Mouse (Mus musculus) cerebellum, adult (tissue): ENCODE measurements around the gene Sspn.

Experiments
- ATAC-seq: cut with Nextera tagmentation; 2 replicates; pipeline ENCODE4 v1.9.2; 2017; ENCODE audit warnings: mild to moderate bottlenecking, moderate library complexity, mixed read lengths; ENCODE audit not compliant: insufficient number of reproducible peaks, low FRiP score, low TSS enrichment

Gene Sspn

DNA sequence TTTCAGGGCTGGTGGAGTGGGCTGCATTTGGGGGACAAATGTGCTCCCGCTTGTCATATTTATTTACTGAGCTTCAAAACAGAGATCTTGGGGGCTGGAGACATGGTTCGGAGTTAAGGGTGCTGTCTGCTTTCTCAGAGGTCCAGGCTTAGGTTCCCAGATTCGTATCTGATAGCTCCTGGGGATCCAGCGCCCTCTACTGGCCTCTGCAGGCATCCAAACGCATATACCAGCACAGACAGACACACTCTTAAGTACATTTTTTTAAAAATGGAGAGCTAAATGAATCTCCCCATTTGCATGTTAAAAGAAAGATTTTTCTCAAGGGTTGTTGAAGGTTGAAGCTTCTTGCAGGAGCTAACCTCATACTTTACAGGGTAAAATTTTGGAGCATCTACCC, 38.1 kb downstream of the Sspn start:
- ATAC-seq, result no peak

DNA sequence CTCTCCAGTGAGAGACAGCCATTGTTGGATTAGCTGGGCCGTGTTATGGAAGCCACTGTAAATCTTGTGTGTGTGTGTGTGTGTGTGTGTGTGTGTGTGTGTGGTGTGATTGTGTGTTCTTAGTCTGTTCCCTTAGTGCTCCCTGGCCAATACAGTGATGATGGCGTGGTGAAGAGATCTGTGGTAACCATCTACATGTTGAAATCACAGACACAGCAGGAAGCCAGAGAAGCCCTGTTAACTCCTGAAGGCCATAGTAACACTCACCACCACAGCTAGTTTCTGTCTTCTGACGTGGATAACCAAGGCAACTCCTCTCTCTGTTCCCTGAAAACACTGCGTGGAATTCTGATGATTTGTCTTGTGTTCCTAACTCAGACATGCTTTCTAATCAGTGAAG, 40.7 kb downstream of the Sspn start:
- no peak for ATAC-seq

DNA sequence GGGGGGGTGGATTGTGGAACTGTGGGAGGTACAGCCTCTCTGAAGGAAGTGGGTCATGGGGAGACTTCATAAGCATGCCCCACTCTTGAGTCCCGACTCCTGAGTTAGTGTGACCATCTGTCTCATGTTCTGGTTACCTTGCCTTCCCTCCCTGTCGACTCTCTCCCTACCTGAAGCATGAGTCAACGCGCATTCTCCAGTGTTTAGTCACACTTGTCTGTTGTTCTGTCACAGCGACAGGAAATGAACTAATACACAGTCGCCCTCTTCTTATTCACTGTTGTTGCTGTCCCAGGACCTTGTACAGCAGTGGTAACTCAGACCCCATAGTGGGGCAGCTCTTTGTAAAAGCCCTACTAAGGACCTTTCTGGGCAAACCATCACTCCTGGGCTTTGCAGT, 41.4 kb downstream of the Sspn start:
- no peak for ATAC-seq

DNA sequence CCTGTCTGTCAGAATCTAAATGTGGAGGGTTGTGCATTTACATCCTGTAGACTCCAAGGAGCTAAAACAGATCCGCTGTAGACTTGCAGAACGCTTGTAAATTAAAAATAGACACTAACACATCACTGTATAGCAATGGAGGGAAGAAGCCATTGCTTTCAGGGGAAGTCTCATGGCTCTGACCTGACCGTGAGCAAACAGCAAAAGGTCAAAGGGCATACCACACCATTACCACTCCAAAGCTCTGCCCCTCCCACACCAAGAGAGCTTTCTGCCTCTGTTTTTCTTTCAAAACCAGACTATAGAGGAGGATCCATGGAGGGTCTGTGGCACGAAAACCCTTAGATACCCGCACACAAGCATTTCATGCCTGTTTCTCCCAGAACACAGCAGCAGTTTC, 41.9 kb downstream of the Sspn start:
- ATAC-seq, result no peak

DNA sequence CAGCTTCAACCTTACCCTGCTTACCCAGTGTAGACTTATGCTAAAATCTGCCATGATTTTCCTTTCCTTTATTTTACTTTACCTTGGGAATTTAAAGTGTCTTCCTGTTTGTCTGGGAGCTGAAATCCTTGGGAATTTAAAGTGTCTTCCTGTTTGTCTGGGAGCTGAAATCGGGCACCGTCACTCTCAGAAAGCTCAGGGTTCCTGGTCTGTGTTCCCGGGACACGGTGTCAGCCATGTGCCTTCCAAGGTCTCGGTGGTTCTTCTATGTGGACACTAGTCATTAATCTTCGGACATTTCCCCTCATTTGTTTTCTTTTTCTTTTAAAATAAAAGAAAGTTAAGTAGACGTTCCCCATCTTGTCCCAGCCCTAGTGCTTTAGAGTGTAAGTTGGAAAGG, 43.3 kb downstream of the Sspn start:
- no peak for ATAC-seq

DNA sequence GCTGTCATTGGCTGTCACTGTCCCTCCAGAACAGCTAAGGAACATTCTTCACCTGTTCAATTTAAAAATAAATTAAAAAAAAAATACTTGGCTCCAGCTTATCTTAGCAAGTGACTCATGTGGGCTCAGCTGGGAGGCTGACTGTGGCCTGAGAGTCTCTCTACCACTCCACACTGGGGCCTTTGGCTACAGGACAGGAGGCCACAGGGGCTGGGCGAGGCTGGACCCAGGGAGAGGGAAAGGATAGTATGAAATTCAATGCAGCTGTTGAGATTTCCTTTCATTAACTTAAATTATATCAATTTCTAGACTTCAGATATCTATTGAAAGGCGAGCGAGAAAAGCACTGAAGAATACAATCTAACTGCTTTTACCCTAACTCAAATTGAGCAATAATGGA, 45.9 kb downstream of the Sspn start:
- no peak for ATAC-seq

DNA sequence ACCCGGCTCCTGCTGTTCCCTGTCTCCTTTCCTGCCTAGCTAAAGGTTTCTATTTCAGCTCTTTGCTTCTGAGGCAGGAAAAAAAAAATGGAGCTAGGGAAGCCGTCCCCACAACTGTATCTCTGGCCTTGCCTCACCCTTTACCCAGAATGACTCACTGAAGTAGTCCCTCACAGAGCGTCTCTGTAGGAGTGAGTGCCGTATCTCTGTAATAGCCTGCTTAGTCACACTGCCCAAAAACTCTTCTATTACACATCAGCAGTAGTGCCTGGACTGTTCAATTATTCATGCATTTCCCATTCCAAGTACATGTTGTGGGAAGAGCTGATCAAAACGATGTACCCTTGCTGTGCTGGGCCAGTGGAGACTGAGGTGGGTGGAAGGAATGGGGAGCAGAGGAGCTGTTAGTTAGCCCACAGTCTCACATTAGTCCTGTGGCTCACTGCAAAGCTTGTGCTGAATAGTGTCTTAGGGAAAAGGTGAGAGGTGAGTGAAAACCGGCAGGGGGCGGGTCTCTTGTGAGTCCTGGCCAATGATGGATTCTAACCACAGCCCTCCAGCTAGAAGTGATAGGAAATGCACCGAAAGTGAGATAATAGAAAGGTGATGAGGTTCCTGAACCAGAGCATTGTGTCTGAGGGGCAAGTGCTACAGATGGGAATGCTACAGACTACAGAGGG, 46.5 kb downstream of the Sspn start:
- no peak for ATAC-seq

DNA sequence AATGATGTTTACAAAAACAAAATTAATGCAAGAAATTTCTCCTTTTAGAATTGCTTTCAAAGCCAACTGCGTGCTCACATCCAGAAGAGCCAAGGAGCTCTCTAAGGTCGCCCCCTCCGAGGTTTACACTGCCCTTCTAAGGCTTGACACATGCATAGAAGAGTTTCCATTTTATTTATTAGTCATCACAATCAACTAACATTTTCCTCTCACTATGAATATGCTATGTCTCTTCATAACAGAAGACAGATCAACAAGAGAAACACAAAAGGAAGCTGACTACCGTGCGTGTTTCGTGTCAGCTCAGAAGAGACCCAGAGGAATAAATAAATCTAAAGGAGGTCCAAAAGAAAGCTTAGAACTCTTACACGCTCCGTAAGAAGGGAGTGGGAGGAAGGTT, 49.6 kb downstream of the Sspn start:
- no peak for ATAC-seq

DNA sequence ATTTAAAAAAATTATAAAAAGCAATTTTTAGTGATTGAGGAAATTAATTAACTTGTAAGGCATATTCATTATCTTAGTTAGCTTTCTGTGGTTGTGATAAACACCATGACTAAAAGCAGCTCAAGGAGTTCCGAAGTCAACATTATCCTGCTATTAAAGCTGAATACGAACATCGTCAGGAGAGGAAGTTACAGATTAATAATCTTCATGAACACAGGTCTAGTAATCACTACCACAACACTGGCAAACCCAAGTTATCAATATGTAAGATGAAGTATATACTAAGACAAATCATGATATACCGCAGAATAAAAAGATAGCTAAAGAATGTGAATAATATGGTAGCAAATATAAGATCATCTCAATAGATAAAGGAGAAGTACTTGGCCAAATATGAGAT, 50.9 kb downstream of the Sspn start:
- ATAC-seq, result no peak

DNA sequence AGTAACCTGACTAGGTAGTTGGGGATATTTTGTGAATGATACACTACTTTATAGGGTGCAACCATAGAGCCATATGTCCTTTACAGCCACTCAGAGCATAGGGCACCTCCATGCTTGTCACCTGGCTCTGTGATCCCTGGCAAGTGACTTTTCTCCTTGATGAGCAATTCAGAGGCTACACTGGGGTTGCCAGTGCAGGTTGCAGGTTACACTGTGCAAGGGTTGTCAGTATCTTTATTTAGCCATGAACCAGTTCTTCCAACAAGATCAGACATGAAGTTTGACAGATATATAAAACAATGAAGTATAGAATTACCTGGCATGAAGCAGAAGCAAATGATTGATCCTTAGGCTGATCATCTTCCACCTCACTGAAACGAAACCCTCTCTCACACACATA, 59.1 kb downstream of the Sspn start:
- ATAC-seq, result no peak

DNA sequence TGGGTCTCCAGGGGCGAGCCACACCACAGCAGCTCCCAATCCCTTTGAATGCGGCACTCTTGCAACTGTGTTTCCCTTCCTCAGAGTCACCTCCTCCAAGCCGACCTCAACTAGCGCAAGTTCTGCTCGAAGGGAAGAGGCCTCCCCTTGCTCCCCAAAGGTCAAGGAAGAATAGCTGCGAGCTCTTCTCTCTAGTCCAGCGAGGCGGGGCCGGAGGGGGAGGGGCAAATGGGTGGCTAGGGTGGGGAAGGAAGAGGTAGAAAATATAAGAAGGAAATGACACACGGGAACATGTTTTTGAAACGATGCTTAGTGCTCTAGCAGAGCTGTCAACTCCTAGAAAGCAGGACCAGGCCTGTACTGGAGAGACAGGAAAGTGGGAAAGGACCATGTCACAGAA, 61.1 kb downstream of the Sspn start:
- ATAC-seq, result no peak

DNA sequence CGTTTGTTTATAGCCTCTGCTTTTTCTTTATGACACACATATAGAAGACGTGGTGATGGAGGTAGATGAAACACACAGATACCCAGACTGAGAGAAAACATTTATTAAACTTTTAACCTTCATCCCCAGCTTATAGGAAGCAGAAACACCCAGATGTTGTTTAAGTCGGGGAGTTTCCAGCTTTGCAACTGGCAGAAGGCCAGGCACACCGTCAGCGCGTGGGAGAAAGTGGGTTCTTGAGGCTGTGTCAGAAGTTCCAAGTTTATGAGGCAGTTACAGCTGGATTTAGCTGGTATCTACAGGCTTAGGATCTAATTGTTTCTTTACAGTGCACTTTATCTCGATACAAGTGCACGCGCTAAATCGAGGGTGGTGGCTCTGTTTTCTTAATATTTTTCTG, 61.5 kb downstream of the Sspn start:
- ATAC-seq, result no peak

DNA sequence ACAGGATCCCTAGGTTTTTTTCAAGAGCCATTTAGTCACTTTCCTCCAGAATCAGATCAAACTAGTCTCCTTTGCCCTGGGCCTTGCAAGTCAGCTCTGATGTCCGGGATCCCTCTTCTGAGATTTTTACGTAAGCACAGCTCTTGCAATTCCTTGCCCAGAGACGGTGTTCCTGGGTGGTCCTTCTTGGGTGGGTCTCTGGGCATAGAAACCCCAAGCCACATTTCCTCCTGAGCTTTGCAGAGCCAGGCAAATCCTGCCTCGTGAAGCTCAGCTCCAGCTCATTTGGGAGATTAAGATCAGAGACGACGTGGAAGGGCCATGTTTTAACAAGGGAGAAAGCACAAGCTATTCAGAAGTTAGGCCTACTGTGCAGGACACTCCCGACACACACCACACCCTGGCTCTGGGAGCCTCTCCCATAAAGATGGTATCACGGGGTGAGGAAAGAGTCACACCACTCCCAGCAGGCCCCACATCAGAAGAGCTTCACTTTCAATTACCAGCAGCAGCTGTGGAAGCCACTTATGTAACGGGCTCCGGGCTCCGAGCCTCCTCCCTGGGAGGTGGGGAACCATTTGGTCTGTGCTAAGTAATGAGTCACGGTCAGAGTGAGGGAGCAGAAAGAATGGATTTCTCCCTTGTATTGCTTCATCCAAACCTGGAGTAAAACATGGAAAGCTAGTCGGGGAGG, 67.0 kb downstream of the Sspn start:
- ATAC-seq, result peak; percentile 83

DNA sequence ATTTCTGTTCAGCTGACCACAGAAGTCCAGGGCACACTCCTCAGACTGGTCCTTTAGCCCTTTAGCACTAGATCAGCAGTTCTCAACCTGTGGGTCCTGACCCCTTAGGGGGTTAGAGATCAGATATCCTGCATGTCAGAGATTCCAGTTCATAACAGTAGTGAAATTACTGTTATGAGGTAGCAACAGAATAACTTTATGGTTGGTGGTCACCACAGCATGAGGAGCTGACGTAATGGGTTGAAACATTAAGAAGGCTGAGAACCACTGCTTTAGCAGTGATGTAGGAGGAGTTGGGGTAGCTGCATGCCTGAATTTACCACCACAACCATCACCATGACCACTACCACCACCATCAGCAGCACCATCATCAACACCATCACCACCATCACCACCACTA, 69.3 kb downstream of the Sspn start:
- ATAC-seq, result no peak

DNA sequence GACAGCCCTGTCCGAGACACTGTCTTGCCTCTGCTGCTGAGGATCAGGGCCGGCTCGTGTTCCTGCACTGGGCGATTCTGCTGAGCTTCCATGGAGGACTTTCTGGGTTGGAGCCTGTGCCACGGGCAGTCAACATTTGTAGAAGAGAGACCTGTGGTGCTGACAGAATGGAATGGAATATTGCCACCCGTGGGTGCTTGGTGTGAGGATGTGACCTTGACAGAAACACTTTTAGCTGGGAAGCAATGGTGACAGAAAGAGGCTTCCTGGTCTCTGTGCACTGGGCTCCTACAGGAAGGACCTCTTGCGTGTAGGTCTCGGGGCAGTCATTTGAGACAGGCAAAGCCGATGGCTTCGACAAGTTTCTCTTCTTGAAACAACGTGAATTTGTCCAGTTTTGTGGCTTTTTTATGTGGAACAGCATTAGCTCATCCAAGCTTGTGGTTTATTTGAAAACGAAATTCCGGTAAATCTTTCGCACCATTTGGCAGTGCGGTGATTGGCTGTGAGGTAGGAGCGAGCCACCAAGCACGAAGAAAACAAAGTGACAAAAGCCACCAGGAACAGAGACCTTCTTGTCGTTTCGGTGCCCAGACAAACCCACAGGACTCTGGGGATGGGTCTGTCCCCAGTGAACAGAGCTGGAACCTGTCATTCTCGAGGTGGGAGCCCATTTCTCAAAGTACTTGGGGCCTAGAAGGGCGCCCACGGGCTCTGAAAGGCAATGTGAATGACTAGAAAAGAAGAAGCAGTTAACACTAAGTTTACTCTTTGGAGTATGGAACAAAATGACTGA, 70.2 kb downstream of the Sspn start:
- ATAC-seq, result no peak

DNA sequence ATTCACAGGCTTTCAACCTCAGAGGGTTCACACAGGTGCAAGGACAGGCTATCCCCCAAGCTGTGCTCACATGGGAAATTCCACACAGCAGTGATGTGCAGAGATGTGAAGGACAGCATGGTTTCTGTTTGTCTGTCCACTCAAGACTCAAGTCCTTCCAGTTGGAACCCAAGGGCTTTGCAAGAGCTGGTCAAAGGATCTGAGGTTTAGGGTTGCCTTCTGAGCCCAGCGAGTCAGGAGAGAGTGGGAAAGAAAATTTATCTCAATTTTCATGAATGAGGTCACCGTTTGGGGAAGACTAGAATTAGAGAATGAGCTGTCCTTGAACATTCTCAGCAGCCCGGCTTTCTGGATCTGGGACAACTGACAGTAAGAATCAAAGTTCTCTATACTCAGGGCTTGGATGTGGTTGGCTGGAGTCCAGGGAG, 72.7 kb downstream of the Sspn start:
- no peak for ATAC-seq

DNA sequence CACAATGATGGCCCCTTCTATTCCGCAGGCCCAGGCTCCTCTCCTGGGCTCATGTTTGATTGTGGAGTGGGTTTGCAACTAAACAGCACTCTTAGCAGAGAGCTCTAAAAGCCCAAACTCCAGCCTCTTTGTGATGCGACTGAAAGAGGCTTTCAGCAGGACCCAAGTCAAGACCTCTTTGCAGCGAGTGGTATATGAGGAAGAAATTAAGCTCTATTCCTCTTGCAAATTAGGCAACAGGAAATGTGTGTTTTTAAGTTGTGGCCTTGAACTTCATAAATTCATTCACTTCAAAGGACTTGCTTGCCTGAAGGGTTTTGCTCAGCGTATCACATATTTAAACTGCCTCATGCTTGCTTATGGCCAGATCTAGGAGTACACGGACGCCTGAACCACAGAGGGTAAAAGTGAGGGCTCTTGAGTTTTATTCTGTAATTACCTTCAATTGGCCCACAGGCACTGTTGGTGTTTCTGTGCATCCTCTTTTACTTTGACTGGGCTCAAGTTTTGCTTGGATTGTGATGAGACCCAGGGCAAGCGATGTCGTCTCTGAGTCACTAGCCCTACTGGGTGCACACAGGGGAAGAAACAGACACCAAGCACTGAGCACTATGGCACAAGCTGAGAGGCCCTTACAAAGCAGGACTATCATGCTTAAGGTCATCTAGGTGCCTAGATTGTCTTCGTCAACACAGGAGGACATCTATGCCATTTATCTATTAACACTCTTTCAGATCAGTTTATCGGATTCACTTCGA, 73.9 kb downstream of the Sspn start:
- ATAC-seq, result no peak

DNA sequence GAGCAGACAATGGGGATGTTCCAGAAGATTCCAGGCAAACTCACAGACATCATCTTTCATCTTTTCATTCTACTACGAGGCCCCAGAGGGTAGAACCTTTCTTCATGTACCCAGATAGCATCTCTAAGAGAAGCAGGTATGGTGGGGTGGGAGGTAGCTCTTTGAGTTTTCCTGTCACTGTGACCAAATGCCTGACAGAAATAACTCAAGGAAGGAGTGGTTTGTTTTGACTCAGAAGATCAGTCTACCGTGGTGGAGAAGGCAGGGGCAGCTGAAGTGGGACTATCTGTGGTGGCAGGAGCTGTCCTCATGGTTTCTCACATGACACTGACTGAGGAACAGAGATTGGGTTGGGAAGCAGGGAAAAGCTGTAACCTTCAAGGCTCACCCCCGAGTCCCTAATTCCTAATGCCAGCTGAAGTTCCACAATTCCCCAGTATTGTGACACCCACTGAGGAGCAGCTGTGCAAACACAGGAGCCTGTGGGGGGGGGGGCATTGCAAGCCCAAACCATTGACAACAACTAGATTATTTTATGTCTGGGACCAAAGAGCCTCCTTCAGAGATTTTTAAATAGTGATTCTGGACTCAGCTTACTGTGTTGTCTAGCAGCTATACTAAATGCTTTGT, 74.6 kb downstream of the Sspn start:
- ATAC-seq, result no peak

DNA sequence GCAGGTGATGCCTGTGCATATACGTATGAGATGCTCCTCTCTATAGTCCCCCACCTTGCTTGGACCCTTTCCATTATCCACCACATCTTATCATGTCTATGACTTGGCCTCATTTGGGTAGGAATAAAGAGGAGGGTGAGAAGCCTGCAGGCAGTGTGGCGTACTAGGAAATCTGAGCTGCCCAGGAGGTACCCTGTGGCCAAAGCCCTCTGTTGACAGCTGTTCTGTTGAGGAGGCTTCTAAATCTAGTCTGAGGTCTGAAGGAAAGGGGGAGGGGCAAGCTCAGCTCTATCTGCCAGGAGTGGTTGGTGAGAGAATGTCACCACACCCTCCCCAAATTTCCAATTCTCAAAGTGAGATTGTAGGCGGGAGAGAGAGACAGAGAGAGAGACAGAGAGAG, 75.3 kb downstream of the Sspn start:
- ATAC-seq, result no peak

DNA sequence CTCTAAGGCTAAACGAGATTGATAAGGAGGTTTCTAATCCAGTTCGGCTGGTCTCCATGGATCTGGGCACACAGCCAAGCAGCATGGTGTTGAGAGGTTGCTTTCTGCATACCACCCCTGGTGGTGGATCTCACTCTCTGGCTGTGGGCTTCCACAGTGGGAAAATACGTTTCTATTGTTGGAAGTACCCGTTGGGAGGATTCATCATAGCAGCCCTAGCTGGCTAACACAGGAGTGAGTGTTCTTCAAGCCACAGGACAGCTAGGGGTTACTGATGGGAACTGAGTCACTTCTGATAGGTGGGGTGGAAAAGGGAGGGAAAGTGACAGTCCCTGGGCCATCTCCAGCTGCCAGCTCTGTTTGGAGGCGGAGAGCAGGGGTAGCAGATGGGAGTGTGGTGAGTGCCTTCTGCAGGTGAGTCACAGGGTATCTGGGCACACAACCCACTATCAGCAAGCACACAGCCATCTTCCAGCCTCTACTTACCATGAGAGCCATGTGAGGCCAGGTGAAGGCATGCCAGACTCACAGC, 77.1 kb downstream of the Sspn start:
- ATAC-seq, result peak; percentile 46; the same call in 1 of the 2 replicates
